Mouse (Mus musculus): ENCODE results near the gene Pigq.

GRCm38 (mm10) chr17:25951803-25952623, 7.3 kb upstream of the Pigq start, which contains the start of gene A930017K11Rik:
- TF ChIP-seq CTCF (conservative IDR thresholded peaks at IDR 0.05; ENCODE audit: insufficient read depth, insufficient read length, low read depth, low read length) (no peak), POLR2A (IDR thresholded peaks at IDR 0.05; ENCODE audit: low read depth, low read length) (no peak)

Measured in kidney, adult 2 months (tissue).